Mouse (Mus musculus) CD8-positive naive resting alpha-beta T cell, adult 2 months (primary cell): ENCODE data around the gene Fndc3b.
A peak's percentile ranks its signal among the peaks of the same experiment; 100 is the strongest.

Source experiments
- DNase-seq, 2 experiments: peaks; one replicate each; pipeline ENCODE4 v3.0.0; 2022; ENCODE audit warnings: low read depth in 2 of 2, low spot score in 2 of 2

Fndc3b gene

GRCm38 (mm10) chr3:27473801-27474599, 237.1 kb downstream of the Fndc3b start:
- no peak for DNase-seq

- no peak for DNase-seq
Observed at GRCm38 (mm10) chr3:27472846-27473245, 238.3 kb downstream of the Fndc3b start.

DNA sequence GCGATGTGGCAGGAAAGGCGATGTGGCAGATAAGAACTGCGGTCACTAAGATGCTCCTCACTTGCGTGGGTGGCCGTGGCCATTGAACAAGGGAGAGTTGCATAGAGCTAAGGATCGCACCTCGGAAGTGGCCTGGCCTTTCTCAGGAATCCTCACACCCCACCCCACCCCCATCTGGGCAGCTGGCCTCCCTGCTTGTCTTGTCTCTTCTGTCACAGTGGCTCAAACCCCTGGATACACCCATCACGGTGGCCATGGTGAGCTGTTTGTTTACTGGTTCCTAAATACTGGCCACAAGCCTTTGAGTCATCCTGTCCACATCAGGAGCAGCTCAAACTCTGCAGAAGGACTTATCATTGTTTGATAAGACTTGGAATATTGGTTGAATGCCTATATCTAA, 240.3 kb downstream of the Fndc3b start:
- DNase-seq, result no peak

GRCm38 (mm10) chr3:27469971-27470370, 241.1 kb downstream of the Fndc3b start:
- no peak for DNase-seq

GRCm38 (mm10) chr3:27467505-27468020, 243.5 kb downstream of the Fndc3b start:
- no peak for DNase-seq

GRCm38 (mm10) chr3:27466297-27466901, 244.7 kb downstream of the Fndc3b start:
- no peak for DNase-seq

DNA sequence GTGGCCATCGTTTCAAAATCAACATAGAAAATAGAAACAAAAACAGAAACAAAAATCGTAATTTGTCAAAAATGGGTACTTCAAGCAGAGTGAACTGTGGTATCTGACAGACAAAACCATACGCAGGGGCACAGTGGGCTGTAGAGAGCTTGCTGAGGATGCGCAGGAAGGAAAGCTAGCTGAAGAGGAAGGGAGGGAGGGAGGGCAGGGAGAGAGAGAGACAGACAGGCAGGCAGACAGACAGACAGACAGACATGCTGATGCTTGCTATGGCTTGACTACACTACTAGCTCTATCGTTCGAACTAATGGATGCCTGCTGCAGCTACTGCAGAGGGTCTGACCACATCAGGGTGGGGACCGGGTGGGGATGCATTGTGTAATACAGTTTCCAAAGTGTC, 247.7 kb downstream of the Fndc3b start:
- DNase-seq, result no peak

- no peak for DNase-seq
Observed at GRCm38 (mm10) chr3:27462934-27463333, 248.2 kb downstream of the Fndc3b start.

DNA sequence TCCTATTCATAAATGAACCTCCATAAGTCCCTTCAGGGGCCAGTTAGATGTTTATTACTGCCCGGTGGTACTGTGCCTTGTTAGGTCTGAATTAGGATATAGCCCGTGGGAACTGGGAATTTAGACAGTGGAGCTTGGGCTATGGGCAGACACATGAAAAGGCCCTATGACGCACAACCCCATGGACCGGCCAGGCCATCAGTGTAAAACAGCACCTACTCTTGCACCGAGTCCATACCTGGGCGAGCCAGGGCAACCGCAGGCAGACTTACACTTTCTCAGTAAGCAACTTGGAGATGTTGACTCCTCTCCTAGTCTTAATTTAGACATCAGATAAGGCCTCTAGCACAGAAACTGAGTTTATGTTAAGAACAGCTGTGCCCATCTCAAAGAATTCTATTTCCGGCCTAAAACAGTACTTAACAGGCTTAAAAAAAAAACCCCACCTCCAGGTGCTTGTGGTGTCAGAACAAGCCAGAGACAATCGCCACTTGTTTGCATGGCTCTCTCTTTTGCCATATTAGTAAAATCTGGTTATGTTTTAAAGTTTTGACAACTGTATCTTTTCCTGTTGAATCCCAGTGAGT, 248.7 kb downstream of the Fndc3b start:
- no peak for DNase-seq

DNA sequence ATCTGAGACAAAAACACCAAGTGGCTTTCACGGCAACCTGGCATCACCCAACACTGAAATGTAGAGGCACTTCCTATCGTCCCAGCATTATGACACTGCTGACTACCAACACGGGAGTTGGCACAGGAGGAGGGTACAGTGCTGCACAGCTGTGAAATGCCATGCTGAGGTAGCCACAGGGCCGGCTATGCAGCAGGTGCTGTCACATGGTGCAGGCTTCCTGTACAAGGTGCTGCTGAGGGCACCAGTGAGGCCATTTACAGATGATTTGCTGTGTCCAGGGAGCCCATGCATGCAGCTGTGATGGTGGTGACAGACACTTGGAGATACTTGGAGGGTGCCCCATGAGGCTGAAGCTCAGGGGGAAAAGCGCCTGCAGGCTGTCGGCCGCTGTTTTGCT, 249.2 kb downstream of the Fndc3b start:
- no peak for DNase-seq

GRCm38 (mm10) chr3:27461037-27461436, 250.1 kb downstream of the Fndc3b start:
- DNase-seq, result peak; percentile 53 to 68

DNA sequence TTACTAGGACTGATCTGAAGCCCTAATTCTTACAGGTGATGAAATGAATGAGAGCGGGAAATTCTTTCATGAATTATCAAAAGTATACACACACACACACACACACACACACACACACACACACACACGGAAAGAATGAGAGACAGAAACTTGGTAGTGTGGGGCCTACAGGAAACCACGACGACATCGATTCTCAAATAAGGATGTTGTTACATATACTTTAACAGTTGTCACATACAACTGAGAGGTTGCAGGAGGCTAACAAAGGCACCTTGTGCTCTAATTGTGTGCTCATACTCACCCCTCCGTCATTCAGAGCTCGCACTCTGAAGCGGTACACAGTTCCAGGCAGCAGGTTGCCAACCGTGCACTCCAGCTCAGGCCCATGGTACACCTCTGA, 252.7 kb downstream of the Fndc3b start:
- no peak for DNase-seq

DNA sequence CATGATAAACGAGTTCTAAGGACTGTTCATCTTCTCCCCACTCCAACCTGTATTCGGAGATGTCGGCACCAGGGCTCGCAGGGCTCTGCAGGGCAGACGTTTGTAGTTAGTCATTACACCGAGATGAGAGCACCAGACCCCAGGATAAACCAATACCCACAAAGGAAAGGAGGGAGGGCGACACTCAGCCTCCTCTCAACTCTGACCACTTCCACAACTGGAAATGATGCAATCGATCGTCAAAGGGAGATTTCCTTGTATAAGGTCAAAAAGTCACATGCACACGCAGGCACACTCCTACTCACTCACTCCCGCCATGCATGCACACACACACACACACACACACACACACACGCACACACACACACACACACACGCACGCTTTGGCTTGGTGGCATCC, 254.6 kb downstream of the Fndc3b start:
- no peak for DNase-seq

DNA sequence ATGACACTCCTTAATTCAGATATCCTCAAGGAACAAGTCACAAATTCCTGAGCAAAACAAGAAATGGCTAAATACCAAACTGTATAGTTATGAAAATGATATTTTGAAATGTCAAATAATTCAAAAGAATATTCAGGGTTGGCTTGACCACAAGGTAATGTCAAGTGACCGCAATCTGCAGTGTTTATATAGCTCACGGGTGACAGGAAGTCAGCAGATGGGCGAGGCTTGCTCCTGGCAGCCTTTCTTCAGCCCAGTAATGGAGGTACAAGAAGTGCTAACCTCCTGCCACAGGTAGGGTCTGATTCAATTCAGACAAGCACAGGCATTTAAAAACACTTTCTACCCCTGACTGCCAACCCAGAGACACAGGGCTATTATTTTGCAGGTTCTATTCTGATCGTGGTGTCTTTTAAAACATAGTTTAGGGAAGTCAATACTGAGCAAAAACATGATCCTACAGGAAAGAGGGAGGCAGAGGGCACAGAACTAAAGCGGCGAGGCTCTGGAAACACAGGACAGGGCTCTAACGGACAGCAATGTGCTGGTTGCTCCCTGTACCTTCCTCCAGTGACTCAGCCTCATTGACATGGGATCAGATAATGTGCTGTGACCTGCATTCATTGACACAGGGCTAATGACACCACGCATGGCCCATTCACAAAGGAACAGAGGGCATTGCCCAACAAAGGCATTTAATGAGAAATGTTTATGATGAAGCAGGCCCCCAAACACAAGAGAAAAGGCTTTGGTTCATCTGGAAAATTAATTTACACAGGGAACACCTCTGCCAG, 256.5 kb downstream of the Fndc3b start:
- no peak for DNase-seq

- no peak for DNase-seq
Observed at GRCm38 (mm10) chr3:27453453-27454098, 257.5 kb downstream of the Fndc3b start.

DNA sequence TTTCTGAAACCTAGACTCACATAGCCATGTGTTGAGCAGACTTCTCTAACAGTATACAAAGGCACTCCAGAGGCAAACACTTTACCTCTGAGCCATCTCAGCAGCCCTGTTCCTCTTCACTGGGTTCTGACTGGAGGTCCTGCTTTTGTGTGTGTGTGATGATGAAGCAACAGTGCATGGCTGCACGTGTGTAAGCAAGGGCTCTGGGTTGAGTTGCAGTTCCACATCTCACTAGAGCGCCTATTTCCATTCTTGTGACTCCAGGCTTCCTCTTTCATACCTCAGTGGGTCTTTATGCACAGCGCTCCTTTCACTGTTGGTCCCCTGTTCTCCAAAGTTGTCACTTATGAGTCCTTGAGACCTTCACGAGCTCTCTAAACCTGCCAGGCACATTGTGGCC, 261.7 kb downstream of the Fndc3b start:
- no peak for DNase-seq

GRCm38 (mm10) chr3:27448367-27448766, 262.7 kb downstream of the Fndc3b start:
- no peak for DNase-seq

DNA sequence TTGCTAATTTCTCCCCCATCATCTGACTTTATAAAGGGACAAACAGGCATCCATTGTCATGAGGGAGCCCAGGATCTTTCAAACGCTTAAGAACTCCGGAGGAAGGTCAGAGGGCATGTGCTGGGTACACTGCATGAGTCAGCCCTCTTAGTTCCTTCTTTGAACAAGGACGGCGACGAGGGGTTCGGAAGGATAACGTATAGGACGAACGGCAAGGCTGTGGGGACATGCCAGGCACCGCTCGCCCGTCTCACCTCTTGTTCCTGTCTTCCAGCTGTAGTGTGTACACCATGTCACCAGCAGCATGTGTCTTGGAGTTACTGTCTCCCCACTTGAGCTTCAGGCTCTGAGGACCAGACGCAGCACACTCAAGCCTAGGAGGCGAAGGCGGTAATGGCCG, 271.4 kb downstream of the Fndc3b start:
- DNase-seq, result no peak

GRCm38 (mm10) chr3:27435096-27435620, 275.9 kb downstream of the Fndc3b start:
- no peak for DNase-seq

DNA sequence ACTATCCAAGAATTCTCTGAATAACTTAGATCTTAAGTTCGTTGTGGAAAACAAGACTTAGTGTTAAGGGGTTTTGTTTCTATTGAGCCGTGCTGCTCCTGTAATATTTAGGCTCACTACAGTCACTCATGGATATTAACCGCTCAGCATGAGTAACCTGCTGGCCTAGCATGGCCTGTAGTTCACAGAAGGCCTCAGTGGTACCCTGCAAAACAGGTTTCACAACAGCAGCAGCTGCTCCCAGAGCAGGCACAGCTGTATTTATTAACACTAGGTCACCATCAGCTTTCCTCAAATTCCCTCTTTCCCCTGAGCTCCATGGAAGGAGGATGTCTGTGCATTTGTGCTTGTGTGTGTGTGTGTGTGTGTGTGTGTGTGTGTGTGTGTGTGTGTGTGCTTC, 278.1 kb downstream of the Fndc3b start:
- no peak for DNase-seq
